Mouse (Mus musculus) frontal cortex, postnatal 14 days (tissue): ENCODE results near the gene Cdk17.

Source experiments
- DNase-seq, 2 experiments: peaks; one replicate each; pipeline ENCODE4 v3.0.0; 2022; ENCODE audit warnings: low spot score in 2 of 2

Cdk17 gene

GRCm38 (mm10) chr10:93231490-93231889, 70.8 kb downstream of the Cdk17 start:
- DNase-seq, result no peak

GRCm38 (mm10) chr10:93231893-93232292, 71.2 kb downstream of the Cdk17 start:
- no peak for DNase-seq

- no peak for DNase-seq
Observed at GRCm38 (mm10) chr10:93233665-93234194, 73.1 kb downstream of the Cdk17 start.

GRCm38 (mm10) chr10:93234692-93235091, 74.0 kb downstream of the Cdk17 start:
- no peak for DNase-seq

- no peak for DNase-seq
Observed at GRCm38 (mm10) chr10:93239201-93239806, 78.6 kb downstream of the Cdk17 start.

GRCm38 (mm10) chr10:93242208-93242607, 81.5 kb downstream of the Cdk17 start:
- DNase-seq, result no peak

- DNase-seq, result no peak
Observed at GRCm38 (mm10) chr10:93242861-93243260, 82.2 kb downstream of the Cdk17 start.

- DNase-seq, result peak in 1 of 2 experiments; percentile 3
Observed at GRCm38 (mm10) chr10:93244209-93244705, 83.6 kb downstream of the Cdk17 start.

- DNase-seq, result peak in 1 of 2 experiments; percentile 3
Observed at GRCm38 (mm10) chr10:93246185-93246920, 85.7 kb downstream of the Cdk17 start.

- peak in 1 of 2 experiments; percentile 14 for DNase-seq
Observed at GRCm38 (mm10) chr10:93247422-93247821, 86.7 kb downstream of the Cdk17 start.

- DNase-seq, result no peak
Observed at GRCm38 (mm10) chr10:93247902-93248301, 87.2 kb downstream of the Cdk17 start.

- no peak for DNase-seq
Observed at GRCm38 (mm10) chr10:93248416-93248815, 87.7 kb downstream of the Cdk17 start.

GRCm38 (mm10) chr10:93249901-93250300, 89.2 kb downstream of the Cdk17 start:
- no peak for DNase-seq

- no peak for DNase-seq
Observed at GRCm38 (mm10) chr10:93250436-93251317, 90.0 kb downstream of the Cdk17 start.

GRCm38 (mm10) chr10:93251426-93251825, 90.8 kb downstream of the Cdk17 start:
- DNase-seq, result no peak

- DNase-seq, result no peak
Observed at GRCm38 (mm10) chr10:93252661-93253060, 92.0 kb downstream of the Cdk17 start.

GRCm38 (mm10) chr10:93253156-93253555, 92.5 kb downstream of the Cdk17 start:
- no peak for DNase-seq

- no peak for DNase-seq
Observed at GRCm38 (mm10) chr10:93255294-93255693, 94.6 kb downstream of the Cdk17 start.

GRCm38 (mm10) chr10:93259826-93260225, 99.2 kb downstream of the Cdk17 start:
- DNase-seq, result no peak

GRCm38 (mm10) chr10:93261132-93261980, 100.7 kb downstream of the Cdk17 start:
- peak in 1 of 2 experiments; percentile 39 for DNase-seq

- DNase-seq, result no peak
Observed at GRCm38 (mm10) chr10:93261981-93262499, 101.4 kb downstream of the Cdk17 start.
